Mouse (Mus musculus): Measurements from ENCODE around the gene Kif26b.
A peak's percentile ranks its signal among the peaks of the same experiment; 100 is the strongest.

The Kif26b gene

DNA sequence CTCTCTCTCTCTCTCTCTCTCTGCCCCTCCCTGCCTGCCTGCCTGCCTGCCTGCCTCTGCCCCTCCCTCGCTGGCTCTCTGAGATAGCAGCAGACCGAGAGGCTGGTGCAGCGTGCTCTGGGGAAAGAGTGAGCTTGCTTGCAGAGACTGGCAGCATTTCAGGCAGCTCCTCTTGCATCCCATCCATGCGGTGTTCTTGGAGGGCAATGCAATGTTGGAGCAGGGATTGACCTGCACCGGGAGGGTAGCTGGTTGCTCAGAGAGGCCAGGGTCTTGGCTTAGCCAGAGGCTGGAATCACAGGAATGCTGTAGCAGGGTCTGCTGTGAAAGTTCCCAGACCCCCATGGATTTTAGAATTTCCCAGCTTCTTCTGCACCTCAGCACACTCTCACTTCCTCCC, 269.4 kb downstream of the Kif26b start:
- no peak for DNase-seq

DNA sequence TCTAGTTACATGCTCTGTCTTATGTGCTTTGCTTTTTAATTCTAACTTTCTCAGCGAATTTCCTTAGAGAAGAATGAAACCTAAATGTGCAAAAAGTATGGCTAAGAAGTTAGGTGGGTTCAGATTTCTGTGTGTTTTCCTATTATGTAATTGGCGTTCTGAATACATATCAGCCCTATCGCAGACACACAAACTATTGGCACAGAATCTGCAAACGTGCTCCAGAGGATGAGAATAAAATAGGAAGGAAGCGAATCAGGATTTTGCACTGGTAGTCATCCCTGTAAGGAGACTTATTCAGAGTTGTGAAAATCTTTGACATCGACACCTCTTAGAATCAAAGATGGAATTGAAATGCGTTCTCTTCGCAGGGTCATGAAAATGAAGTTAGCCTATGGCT, 270.0 kb downstream of the Kif26b start:
- no peak for DNase-seq

DNA sequence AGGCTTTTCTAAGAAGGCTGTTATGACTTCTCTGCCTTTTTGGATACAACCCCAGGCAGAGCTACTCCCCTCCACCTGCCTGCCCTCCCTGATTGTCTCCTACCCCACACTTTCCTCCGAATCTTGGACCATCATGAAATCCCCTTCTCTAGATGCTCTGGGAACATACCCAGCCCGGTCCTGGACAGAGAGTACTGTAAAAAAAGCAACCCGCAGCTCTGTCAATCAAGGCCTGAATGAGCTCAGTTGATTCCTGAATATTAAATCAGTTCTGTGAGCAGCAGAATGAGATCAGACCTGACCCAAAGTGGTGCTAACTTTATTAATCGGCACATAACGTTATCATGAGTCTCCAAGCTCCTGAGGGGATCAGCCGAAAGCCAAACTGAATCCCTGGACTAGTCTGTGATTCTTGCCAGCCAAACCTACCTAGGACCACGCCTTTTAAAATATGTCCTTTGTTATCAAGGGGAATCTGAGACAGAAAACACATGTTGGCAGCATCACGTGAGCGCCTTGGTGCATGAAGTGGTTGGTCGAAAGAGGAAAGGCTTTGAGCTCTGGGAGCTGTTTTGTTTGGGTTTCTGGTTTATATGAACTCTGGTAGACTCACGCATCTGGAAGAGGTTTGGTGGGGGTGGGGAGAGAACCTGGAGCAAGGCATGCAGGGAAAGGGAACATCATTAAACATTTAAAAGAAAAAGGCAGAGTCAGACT, 271.1 kb downstream of the Kif26b start:
- DNase-seq = no peak

DNA sequence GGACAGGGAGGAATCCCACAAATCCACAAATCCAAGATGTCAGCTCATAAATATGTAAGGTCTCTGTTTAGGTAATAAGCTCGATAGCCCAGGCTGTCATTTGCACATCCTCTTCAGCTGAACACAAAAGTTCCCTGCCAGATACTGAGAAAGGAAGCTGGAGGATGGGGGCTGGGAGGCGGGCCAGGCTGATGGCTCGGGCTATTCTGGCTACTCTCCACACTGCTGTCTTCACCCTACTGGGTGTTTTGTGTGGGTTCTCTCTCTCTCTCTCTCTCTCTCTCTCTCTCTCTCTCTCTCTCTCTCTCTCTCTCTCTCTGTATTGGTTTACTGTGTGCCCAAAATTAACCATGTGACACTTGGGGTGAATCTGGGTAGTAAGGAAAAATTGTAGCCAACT, 274.2 kb downstream of the Kif26b start:
- peak; percentile 39 for DNase-seq

DNA sequence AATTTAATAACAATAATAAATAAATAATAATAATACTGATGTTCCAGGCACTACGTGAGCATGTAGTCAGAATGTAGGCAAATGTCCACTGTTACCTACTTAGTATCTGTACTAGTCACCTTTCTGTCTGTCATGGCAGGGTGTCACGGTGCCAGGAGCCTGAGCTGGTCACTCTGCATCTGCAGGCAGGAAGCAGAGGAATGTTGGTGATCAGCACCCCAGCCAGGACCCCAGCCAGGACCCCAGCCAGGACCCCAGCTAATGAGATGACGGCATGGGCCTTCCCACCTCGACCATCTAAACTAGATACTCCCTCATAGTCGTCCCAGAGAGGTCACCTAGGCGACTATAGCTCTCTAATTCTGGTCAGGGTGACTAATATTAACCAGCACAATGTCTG, 288.6 kb downstream of the Kif26b start:
- no peak for DNase-seq

DNA sequence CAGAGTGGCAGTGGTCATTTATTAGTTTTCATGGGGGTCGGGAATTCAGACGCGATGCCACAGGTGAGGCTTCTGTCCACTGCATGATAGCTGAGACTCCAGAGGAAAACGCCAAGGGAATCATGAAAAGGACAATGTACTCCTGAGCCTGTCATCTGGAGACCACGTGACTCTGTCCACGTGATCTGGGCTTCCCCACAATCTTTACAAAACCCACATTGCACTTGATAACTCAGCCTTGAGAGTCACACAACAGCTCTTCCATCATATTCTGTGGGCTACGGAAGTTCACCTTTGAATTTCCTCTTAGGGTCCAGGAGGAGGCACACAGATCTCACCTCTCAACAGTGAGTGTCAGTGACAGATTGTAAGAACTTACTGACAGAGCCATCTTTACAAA, 290.1 kb downstream of the Kif26b start:
- no peak for DNase-seq

DNA sequence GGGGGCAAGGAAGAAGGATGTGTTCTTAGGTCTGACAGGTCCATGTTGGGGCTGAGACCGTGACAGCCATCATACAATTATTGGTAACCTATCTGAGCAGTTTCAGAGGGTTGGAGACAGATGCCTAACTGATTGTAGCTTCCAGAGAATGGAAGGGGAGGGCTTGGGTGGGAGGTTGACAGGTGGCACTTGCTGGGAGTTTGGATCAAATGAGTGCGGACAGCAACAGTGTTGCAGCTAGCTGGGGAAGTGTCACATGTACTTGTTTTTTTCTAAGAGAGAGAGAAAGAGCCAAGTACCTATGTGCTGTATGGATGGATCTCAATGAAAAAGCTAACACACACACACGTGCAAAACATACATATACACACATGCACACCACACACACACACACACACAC, 291.2 kb downstream of the Kif26b start:
- DNase-seq = no peak

DNA sequence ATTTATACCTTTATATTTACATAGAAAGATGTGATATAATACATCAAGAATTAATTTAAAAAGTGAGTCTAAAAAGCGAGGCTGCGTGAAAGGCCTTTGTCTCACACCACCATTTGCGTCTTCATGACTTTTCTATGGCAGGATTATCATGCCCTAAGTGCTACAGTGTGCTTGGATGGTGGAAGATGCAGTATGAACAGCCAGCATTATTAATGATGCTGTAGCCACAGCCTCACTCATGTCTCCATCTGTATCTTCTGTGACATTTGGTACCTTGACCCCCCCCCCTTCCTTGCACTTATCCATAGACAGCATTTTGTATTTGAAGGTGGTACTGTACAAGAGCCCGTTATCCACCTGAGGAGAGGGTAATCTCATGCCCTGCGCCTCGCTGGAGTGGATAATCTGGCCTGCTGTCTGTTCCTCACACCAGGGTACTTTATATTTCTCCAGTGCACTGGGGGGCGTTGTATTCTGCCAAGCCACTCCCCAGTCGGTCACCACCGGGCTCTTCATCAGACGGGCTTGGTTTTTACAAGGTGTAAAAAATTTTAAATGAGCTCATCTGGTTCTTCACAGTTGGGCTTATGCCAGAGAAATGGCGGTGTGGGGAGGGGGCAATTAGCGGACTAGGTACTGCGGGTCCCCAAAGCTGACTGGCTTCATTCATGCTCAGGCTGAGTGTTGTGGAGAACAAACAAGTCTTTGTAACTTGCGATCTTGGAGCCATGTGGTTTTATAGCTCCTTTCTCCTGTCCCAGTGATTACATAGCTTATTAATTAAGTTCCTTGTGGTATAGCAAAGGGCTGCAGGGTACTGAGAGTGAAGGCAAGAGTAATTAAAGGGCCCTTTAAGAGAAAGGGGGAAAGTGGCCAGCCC, 291.9 kb downstream of the Kif26b start:
- no peak for DNase-seq

DNA sequence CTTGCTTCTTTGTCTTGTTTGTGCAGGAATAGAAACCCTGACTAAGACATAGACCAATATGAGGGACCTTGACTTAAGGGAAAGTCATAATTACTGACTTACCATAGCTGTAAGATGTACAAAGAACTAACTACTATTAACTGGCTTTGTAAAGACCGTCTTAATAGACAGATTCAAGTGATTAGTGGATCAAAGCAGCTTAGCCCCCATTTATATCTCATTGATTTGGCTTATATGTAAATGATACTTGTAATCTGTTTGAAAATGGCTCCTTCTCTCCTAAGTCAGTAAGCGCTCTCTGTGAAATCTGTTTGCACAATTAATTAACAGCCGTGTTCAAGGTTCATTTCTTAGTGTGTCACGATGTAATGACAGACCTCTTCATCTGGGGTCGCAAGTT, 295.9 kb downstream of the Kif26b start:
- DNase-seq = no peak

DNA sequence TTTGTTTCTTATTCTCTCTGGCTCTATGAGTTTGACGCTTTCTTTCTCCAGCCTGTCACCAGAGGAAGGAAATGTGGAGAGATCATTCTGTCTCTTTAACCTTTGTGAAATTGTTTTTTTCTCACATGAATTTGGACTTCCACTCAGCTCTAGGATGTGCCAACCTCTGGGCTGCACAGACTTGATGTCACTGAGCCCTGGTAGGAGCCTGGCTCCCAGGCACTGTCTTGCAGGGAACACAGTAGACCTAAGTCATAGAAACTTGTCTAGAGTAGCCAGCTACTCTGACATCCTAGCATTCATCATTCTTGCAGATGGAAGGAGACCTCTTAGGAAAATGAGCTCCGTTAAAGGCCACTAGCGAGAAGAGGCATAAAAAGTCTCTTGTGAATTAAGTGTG, 298.3 kb downstream of the Kif26b start:
- no peak for DNase-seq

DNA sequence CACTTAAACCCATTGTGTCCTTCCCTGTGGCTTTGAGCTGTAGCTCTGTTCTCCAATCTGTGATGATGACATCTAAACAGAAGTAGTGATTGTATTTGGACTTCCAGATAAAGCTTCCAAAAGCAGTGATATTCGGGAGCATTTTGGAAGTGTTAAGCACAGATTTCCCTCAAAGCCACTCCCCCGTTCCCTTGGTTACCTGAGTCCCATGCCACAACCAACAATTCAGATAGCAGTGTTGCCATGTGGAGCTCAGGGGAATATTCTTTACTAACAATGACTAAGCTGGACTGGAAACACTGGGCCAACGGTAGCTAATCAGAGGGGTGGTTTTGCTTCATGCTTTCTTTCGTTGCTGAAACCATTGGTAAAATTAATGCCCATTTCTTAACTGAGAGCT, 300.5 kb downstream of the Kif26b start:
- no peak for DNase-seq

DNA sequence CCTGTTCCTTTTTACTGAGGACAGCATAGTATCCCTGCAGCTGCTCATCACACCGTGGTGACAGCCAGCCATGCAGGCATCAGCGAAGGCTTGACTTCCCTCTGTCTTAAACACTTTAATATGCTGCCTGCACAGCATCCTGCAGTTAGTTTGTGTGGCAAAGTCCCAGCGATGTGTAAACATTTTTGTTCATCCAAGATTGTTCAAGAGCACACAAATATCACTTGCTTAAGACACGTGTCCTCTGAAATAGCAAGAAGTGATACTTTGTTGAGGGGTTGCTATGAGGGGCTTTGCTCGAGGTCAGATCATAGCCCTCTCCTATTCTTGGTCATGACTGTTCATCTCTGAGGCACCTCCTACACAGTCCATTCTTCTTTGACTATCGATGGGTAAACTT, 303.6 kb downstream of the Kif26b start:
- no peak for DNase-seq

DNA sequence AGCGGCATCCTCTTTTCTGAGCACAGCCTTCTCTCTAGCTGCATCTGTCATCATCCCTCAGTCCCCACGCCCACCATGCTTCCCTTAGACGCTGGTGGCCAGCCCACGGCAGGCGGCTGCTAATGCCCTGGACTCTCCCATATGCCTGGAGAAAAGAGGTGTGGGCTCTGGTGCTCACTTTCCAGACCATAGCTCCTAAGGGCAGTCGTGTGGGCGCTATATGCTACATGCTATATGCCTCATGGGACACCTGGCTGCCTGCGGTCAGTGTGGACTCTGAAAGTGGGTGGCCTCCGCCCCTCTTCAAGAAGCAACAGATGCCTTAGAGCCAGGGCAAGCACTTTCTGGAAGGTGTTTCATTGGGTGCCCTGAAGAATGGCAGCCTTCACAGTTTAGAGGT, 306.9 kb downstream of the Kif26b start:
- DNase-seq = no peak

DNA sequence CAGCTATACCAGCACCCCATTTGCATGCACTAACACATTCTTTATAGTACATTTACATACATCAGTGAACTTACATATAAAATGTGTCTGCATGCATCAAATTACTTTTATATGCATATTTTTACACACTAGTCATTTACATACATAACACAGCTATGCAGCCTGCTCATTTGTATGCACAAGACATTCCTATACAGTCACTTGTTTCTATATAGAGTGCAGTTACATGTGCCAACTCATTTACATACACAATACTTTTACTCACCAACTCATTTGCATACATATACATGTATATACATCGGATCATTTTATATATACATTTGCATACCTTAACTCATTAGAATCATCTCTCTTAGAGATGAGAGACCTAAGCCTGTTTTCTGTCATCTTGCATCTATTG, 308.1 kb downstream of the Kif26b start:
- DNase-seq = no peak

DNA sequence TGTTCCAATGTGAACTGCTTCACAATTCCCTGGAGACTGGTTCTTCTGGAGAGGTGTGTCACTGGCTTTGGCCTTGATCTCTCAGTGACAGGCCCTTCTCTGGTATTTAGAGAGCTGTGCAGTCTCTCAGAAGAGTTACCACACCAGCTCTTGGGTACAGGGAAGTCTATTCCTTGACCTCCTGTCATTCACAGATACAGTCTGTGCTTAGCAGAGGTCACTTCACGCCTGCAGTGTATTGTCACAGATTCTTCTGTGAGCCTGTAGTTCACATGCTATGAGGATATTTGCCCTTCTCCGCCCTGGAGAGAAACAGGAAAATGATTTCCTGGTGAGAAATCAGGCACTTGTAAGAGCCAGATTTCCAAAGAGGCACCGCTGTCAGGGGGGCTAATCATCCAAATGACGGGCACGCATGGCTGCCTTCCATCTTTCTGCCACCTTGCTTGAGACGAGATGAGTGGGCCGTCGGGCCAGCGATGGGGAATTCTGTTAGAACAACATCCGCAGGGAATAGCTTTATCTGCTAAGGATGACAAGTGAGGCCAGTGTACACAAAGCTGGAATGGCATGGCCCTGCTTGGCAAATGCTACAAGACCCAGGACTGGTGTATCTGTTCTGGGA, 309.9 kb downstream of the Kif26b start:
- no peak for DNase-seq

DNA sequence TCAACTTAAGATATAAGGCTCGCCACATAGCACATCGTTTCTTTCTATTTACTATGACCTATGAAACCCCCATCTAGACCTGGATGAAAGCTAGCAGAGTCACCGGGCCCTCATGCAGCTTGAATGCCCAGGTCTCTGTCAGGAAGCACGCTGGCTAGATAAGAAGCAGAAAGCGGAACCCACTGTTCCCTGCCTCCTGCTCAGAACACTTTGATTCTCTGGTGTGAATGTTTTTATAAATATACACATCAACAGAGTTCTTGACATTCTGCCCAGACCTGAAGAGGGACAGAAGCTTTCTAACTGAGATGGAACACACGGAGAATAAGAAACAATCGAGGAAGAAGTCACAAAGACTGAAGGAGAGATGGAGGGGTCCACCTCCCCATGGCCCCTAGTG, 311.4 kb downstream of the Kif26b start:
- no peak for DNase-seq

DNA sequence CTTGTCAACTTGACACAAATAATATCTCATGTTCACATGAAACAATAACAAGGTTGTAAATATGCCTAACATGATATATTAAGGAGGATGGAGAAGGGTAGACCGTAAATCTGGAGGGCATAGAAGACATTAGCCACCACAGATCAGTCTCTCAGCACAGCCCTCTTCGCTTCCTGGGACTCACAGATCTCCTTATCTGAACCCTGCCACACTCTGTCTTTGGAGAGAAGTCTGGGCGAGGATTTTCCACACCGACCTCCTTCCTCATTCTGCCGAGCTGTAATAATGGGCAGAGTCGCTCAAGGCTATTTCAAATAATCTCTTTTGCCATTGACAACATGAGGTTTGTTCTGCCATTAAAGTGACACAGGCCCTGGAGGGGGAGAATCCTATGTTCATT, 315.9 kb downstream of the Kif26b start:
- DNase-seq = no peak

DNA sequence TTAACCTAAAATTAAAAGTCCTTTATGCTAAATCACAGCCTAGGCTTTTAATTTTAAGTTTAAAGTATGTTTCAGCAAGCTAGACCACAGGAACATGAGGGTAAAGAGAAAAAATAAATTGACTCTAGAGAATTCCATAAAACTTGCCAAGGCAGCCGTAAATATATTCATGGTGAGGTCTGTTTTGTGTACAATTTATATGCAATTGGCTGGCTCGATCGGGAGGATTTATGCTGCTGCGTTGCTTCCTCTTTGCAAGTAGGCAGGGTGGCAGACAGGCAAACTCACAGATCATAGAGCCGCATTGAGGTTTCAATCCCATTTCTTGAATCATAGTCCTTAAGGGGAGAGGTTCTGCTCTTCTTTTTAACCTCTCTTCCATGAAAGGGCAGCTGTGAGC, 318.6 kb downstream of the Kif26b start:
- DNase-seq = no peak

DNA sequence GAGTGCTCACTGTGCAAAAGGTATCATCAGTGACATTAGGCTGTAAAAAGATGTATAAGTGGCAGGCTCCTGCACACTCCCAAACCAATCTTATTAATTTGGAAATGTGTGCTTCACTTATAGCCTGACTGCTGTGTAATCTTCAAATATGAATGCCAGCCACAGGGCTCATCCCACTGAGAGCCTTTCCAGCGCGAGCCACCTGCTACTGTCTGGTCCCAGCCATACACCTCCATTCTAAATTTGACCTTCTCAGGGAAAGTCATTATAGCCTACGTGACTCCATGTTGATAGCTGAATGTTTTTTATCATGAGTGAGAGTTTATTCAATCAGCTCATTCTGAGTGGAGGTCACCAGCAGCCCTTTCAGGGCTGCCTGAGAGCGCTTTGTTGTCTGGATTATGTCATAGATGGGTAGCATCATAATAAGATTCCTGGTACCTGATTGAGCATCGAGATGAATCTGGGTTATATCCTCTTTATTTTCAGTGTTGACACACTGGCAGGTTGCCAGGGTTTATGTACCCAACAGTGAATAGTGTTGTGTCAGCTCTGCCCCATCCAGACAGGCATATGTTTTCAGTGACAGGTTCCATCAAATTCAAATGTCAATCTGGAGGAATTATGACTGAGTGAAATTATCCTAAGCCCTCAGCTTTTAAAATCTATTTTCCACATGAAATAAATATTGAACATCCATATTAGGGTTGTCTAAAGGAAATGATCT, 319.6 kb downstream of the Kif26b start:
- DNase-seq = no peak

DNA sequence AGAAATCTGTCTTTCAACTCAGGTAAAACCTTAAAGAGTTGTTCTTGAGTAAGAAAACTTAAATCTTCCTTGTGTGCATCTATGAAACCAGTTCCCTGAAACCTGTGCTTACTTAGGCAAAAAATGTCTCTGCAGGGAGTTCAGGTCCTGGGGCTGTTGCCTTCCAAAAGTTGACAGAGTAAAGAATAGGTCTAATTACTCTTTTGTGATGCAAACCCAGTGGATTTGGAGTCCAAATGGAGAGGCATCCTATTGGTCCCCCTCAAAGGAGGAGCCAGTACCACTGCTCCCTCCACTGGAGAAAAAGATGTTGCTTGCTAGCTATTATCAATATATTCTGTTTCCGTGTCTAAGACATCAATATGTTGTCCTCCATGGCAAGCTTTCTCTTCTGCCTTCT, 321.6 kb downstream of the Kif26b start:
- DNase-seq = no peak

DNA sequence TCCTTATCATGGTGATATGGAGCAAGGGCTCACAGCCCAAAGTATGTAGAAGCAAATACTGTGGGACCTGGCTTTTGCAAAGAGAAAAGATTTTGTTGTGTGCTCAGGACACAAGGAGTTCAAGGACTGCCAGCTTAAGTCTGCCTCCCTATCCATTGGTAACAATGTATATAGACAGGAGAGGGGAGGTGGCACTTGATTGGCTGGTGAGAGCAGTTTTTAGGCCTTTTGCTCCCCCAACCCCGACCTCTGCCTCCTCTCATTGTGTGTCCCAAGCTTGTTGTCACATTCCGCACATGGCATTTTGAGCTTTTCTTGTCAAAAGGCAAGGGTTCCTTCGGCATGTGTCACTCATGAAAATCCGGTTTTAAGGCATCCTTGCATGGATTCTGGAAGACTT, 326.0 kb downstream of the Kif26b start:
- no peak for DNase-seq

DNA sequence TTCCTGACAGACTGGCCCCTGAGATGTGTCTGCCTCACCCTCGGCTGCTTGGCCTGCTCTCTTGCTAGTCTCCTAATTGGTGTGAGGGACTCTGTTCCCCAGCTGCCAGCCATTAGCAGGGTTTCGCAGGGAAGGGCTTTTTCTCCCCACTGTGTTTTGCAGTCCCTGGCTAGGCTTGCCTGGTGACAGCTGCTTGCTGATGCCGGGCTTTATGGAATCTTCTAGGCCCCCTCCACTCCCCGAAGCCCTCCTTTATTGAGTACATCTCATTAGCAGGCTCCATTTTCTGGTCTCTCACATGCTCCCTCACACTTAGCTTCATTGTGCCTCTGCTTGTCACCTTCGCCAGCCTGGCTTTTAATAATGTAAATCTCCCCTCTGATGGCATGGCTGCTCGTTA, 327.0 kb downstream of the Kif26b start:
- DNase-seq = no peak

DNA sequence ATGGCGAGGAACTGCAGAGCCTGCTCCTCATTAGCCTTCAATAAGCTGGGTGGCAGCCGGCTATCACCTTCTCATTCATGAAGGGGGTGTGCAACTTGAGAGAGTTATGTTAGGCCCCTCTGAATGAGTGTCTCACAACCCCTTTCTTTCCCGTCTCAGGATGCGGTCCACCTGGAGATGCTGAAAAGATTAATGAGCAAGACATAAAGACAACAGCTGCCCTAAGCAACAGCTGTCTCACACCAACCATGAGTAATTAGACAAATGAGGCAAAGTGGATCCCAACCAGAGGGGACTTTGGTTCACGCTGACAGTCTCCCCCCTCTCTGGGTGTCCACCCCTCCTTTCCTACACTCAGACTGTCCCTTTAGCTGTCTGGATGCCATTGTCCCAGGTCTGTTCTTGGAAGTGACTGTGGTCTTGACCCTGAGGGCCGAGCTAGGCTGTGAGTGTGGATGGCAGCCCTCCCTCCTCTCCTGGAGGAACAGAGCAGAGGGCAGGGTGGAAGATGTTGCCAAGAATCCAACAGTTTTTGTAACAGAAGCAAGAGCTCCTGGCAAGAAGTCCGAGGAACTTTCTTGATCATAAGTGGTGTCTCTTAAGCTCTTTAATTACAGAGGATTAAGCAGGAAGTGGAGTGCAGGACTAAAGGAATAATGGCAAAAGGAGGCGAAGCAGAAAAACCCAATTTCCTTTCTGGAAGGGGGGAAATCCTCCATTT, 331.9 kb downstream of the Kif26b start:
- no peak for DNase-seq

All from kidney, postnatal 10 days (tissue).